In the genomic region with DNA sequence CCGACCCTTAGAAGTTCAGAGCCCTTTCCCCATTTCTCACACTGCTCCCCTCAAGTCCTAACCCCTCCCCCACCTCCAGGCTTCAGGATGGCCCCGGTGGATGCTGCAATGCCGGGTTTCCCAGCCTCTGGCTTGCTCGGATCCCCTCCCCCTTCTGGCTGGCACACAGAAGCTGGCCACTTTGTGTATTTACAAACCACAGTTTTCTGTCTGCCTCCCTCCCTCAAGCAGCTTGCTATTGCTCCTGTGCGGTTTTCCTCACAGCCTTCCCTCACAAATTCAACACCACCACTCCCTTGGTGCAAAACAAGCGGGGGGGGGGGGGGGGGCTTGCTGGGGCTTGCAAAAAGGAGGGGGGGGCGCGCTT, we compare ENCODE assay signal across 9 mouse cellular contexts.
DNase-seq lines count a peak whose midpoint lies in the region; ATAC-seq lines count a peak whose summit lies in the region.
"Had no signal": no experiment of that assay in that cellular context is flagged by ENCODE, and none has a peak within 500 bp of the region (broad histone marks: within the 10 kb centered on the region; RNA-seq: fewer than 3 reads in every experiment).

No protein-coding gene starts in this region.

- no peak for ATAC-seq in heart, embryonic 12.5 days (ENCODE audit: insufficient number of reproducible peaks, low FRiP score)
- no peak; the same call in 1 of the 2 replicates for ATAC-seq in embryonic facial prominence, embryonic 12.5 days (ENCODE audit: insufficient number of reproducible peaks, insufficient read depth, low FRiP score, low TSS enrichment)
- ATAC-seq in intestine, embryonic 15.5 days: no peak
- ATAC-seq in midbrain, embryonic 15.5 days (replicated peaks): 0 out of 2 replicates have a peak, but pooled peaks have one; percentile 18
- ATAC-seq in inflammation-experienced regulatory T-cells, adult 6 months: no peak

- H3K27me3 ChIP-seq in heart, embryonic 12.5 days (replicated peaks): no peaks in the 10 kb centered on the region
- H3K27me3 ChIP-seq in embryonic facial prominence, embryonic 12.5 days: no peaks in the 10 kb centered on the region
- no peaks in the 10 kb centered on the region for H3K27me3 ChIP-seq in intestine, embryonic 15.5 days (replicated peaks)
- no peaks in the 10 kb centered on the region for H3K27me3 ChIP-seq in midbrain, embryonic 15.5 days (replicated peaks)

- 5% methylated on average over 7 of the region's 8 CpGs for WGBS in heart, embryonic 12.5 days
- 3% methylated on average over 7 of the region's 8 CpGs for WGBS in embryonic facial prominence, embryonic 12.5 days
- 8% methylated on average over 8 of the region's 8 CpGs for WGBS in intestine, embryonic 15.5 days
- 3% methylated on average over 8 of the region's 8 CpGs for WGBS in midbrain, embryonic 15.5 days

- H3K4me1 ChIP-seq in heart, embryonic 12.5 days (replicated peaks): peaks cover 25% of the 10 kb centered on the region
- H3K4me1 ChIP-seq in embryonic facial prominence, embryonic 12.5 days: peaks cover 30% of the 10 kb centered on the region
- peaks cover 17% of the 10 kb centered on the region for H3K4me1 ChIP-seq in intestine, embryonic 15.5 days (replicated peaks)
- H3K4me1 ChIP-seq in midbrain, embryonic 15.5 days: peaks cover 35% of the 10 kb centered on the region

- peak overlapping the region; percentile 58 for H3K4me2 ChIP-seq in heart, embryonic 12.5 days
- peak overlapping the region; percentile 52 for H3K4me2 ChIP-seq in embryonic facial prominence, embryonic 12.5 days (replicated peaks)
- H3K4me2 ChIP-seq in intestine, embryonic 15.5 days (replicated peaks): peak overlapping the region; percentile 45; the same call in 1 of the 2 replicates
- peak overlapping the region; percentile 40 for H3K4me2 ChIP-seq in midbrain, embryonic 15.5 days

- H3K27ac ChIP-seq in heart, embryonic 12.5 days (ENCODE audit: poor library complexity, severe bottlenecking): no peak overlapping the region
- no peak overlapping the region for H3K27ac ChIP-seq in embryonic facial prominence, embryonic 12.5 days
- H3K27ac ChIP-seq in intestine, embryonic 15.5 days: no peak overlapping the region
- peak overlapping the region; percentile 90 for H3K27ac ChIP-seq in midbrain, embryonic 15.5 days

- no peaks in the 10 kb centered on the region for H3K36me3 ChIP-seq in heart, embryonic 12.5 days
- H3K36me3 ChIP-seq in embryonic facial prominence, embryonic 12.5 days: no peaks in the 10 kb centered on the region
- H3K36me3 ChIP-seq in intestine, embryonic 15.5 days: no peaks in the 10 kb centered on the region
- H3K36me3 ChIP-seq in midbrain, embryonic 15.5 days (replicated peaks): no peaks in the 10 kb centered on the region

- peak overlapping the region; percentile 38 for H3K9ac ChIP-seq in heart, embryonic 12.5 days
- H3K9ac ChIP-seq in embryonic facial prominence, embryonic 12.5 days: no peak overlapping the region
- no peak overlapping the region for H3K9ac ChIP-seq in intestine, embryonic 15.5 days
- H3K9ac ChIP-seq in midbrain, embryonic 15.5 days: peak overlapping the region; percentile 44; the same call in 1 of the 2 replicates

- H3K9me3 ChIP-seq in heart, embryonic 12.5 days (replicated peaks): no peaks in the 10 kb centered on the region
- H3K9me3 ChIP-seq in embryonic facial prominence, embryonic 12.5 days: no peaks in the 10 kb centered on the region
- H3K9me3 ChIP-seq in intestine, embryonic 15.5 days: no peaks in the 10 kb centered on the region
- no peaks in the 10 kb centered on the region for H3K9me3 ChIP-seq in midbrain, embryonic 15.5 days

- no peak for DNase-seq in heart, adult 18-20 months
- no peak for DNase-seq in gastrocnemius, postnatal 14 days
- DNase-seq in frontal cortex, postnatal 14 days (ENCODE audit: low spot score in 2 of 2): no peak

- intact Hi-C loops in gastrocnemius, postnatal 14 days (cut with DNase I; ENCODE audit: low total_unique reads): no loop called here

- peak overlapping the region; percentile 25 for H3K4me3 ChIP-seq in heart, embryonic 12.5 days
- peak overlapping the region; percentile 10 for H3K4me3 ChIP-seq in embryonic facial prominence, embryonic 12.5 days
- H3K4me3 ChIP-seq in intestine, embryonic 15.5 days (replicated peaks): no peak overlapping the region
- no peak overlapping the region for H3K4me3 ChIP-seq in midbrain, embryonic 15.5 days
- H3K4me3 ChIP-seq: myocyte had no signal

Comparison
In these comparisons a context has a peak if more than half of its experiments do, and no peak if none do; other contexts are left out.
1. H3K4me3 ChIP-seq: peak in heart, embryonic 12.5 days (single experiment) and embryonic facial prominence, embryonic 12.5 days (single experiment); none in intestine, embryonic 15.5 days (single experiment) and midbrain, embryonic 15.5 days (single experiment).
2. H3K9ac ChIP-seq: peak in heart, embryonic 12.5 days (single experiment) and midbrain, embryonic 15.5 days (single experiment); none in embryonic facial prominence, embryonic 12.5 days (single experiment) and intestine, embryonic 15.5 days (single experiment).
3. Peak in every context shown above with its lines, with median percentiles within 50 percentile points of each other: H3K4me2 ChIP-seq.